Mouse (Mus musculus): Measurements from ENCODE around the gene Ralgapb.

GRCm38 (mm10) chr2:158539433-158540305 is 130.0 kb downstream of the Ralgapb start:
- TF ChIP-seq CTCF (conservative IDR thresholded peaks at IDR 0.05; ENCODE audit: insufficient read depth, insufficient read length, low read depth, low read length) = no peak
- no peak for TF ChIP-seq POLR2A (IDR thresholded peaks at IDR 0.05; ENCODE audit: low read depth, low read length)
